Mouse (Mus musculus) myocyte (in vitro differentiated cells): ENCODE measurements around the gene Rgs5.

Experiments used
- CEBPB ChIP-seq: IDR thresholded peaks from 2 replicates; pipeline ENCODE4 v1.6.1; 2011; ENCODE audit warnings: mild to moderate bottlenecking, moderate library complexity; ENCODE audit not compliant: poor library complexity, insufficient read depth, severe bottlenecking
- E2F4 ChIP-seq: IDR thresholded peaks from one replicate; pipeline ENCODE4 v1.6.1; 2011; ENCODE audit warnings: mild to moderate bottlenecking, control low read depth, moderate library complexity; ENCODE audit not compliant: insufficient read depth
- MAX ChIP-seq: IDR thresholded peaks from one replicate; pipeline ENCODE4 v1.6.1; 2011; ENCODE audit warnings: low read depth, mild to moderate bottlenecking, control low read depth
- MYOD1 ChIP-seq, 3 experiments: IDR thresholded peaks; one replicate each; pipeline ENCODE4 v1.6.1; 2011; ENCODE audit warnings: control low read depth in 2 of 3, low read depth in 2 of 3, mild to moderate bottlenecking in 2 of 3, moderate library complexity in 1 of 3; ENCODE audit not compliant: insufficient read length in 2 of 3, control insufficient read depth in 1 of 3
- MYOG ChIP-seq, 3 experiments: IDR thresholded peaks; one replicate each; pipeline ENCODE4 v1.6.1; 2011; ENCODE audit warnings: control low read depth in 2 of 3, low read depth in 2 of 3, mild to moderate bottlenecking in 2 of 3; ENCODE audit not compliant: insufficient read length in 2 of 3, control insufficient read depth in 1 of 3, insufficient read depth in 1 of 3
- POLR2A ChIP-seq: IDR thresholded peaks from one replicate; pipeline ENCODE4 v1.6.1; 2011; ENCODE audit warnings: low read depth, mild to moderate bottlenecking, control low read depth, moderate library complexity; ENCODE audit not compliant: insufficient read length
- POLR2AphosphoS2 ChIP-seq: IDR thresholded peaks from one replicate; pipeline ENCODE4 v1.6.1; 2011; ENCODE audit warnings: low read depth, control low read depth; ENCODE audit not compliant: insufficient read length
- REST ChIP-seq: IDR thresholded peaks from one replicate; pipeline ENCODE4 v1.6.1; 2011; ENCODE audit warnings: mild to moderate bottlenecking, control low read depth, moderate library complexity; ENCODE audit not compliant: insufficient read depth, insufficient read length
- SRF ChIP-seq: IDR thresholded peaks from one replicate; pipeline ENCODE4 v1.6.1; 2011; ENCODE audit warnings: low read depth; ENCODE audit not compliant: control insufficient read depth, insufficient read length
- TCF12 ChIP-seq: IDR thresholded peaks from one replicate; pipeline ENCODE4 v1.6.1; 2011; ENCODE audit warnings: mild to moderate bottlenecking, control low read depth; ENCODE audit not compliant: poor library complexity, insufficient read depth, severe bottlenecking
- TCF3 ChIP-seq: IDR thresholded peaks from one replicate; pipeline ENCODE4 v1.6.1; 2011; ENCODE audit warnings: low read depth, control low read depth; ENCODE audit not compliant: insufficient read length
- USF1 ChIP-seq: IDR thresholded peaks from one replicate; pipeline ENCODE4 v1.6.1; 2011; ENCODE audit warnings: low read depth, mild to moderate bottlenecking, control low read depth, moderate library complexity

GRCm38 (mm10) chr1:169676751-169677150 lies 21.4 kb downstream of the Rgs5 start:
- no peak for TF ChIP-seq POLR2A
- TF ChIP-seq TCF12: no peak
- no peak for TF ChIP-seq USF1
- TF ChIP-seq E2F4: no peak
- TF ChIP-seq POLR2AphosphoS2: no peak
- no peak for TF ChIP-seq MAX
- no peak for TF ChIP-seq CEBPB
- TF ChIP-seq SRF: no peak
- no peak for TF ChIP-seq TCF3
- no peak for TF ChIP-seq MYOG (IDR thresholded peaks at IDR 0.05; ENCODE audit: control insufficient read depth in 1 of 3, insufficient read depth in 1 of 3, insufficient read length in 2 of 3, low read depth in 2 of 3)
- TF ChIP-seq MYOD1 (IDR thresholded peaks at IDR 0.05; ENCODE audit: control insufficient read depth in 1 of 3, insufficient read length in 2 of 3, low read depth in 2 of 3): peak in 2 of 3 experiments; percentile 9 to 43
- no peak for TF ChIP-seq REST
